Mouse (Mus musculus): Measurements from ENCODE around the gene Btbd2. TPM values are rescaled to one million over a fixed set of nuclear protein-coding genes. Genes with fewer than 3 reads are reported as not detected.
"Not testable (repeated sequence)": the region's sequence is repeated elsewhere in the genome, so short reads cannot be mapped to it uniquely, and the experiment has no call there.

Gene Btbd2
- total RNA-seq, 1 experiment from 2014 or later: 13.6 TPM

DNA sequence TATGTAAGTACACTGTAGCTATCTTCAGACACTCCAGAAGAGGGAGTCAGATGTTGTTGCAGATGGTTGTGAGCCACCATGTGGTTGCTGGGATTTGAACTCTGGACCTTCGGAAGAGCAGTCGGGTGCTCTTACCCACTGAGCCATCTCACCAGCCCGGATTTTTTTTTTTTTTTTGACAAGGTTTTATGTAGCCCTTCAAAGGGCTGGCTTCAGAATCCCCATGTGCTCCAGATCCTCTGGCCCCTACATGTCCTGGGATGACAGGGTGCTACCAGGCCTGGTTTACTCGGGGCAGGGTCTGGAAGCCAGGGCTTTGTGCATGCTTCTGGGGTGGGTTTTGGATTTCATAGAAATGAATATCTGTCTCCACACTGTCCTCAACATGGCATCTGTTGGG is 51.1 kb downstream of the Btbd2 start, which contains the start of gene Gm49322:
TSS of gene Gm49322 (plus strand) at position 301 of the 400 bp plus-strand sequence.
- ATAC-seq (replicated peaks in 1 of 2; ENCODE audit: insufficient read depth in 1 of 2, low FRiP score in 2 of 2, low TSS enrichment in 1 of 2, low read depth in 1 of 2, poor library complexity in 2 of 2, severe bottlenecking in 2 of 2): not testable (repeated sequence)

GRCm38 (mm10) chr10:80604988-80605387 is 51.9 kb downstream of the Btbd2 start:
- ATAC-seq (replicated peaks in 1 of 2; ENCODE audit: insufficient read depth in 1 of 2, low FRiP score in 2 of 2, low TSS enrichment in 1 of 2, low read depth in 1 of 2, poor library complexity in 2 of 2, severe bottlenecking in 2 of 2): no peak

GRCm38 (mm10) chr10:80604001-80604509 is 52.8 kb downstream of the Btbd2 start:
- no peak for ATAC-seq (replicated peaks in 1 of 2; ENCODE audit: insufficient read depth in 1 of 2, low FRiP score in 2 of 2, low TSS enrichment in 1 of 2, low read depth in 1 of 2, poor library complexity in 2 of 2, severe bottlenecking in 2 of 2)

DNA sequence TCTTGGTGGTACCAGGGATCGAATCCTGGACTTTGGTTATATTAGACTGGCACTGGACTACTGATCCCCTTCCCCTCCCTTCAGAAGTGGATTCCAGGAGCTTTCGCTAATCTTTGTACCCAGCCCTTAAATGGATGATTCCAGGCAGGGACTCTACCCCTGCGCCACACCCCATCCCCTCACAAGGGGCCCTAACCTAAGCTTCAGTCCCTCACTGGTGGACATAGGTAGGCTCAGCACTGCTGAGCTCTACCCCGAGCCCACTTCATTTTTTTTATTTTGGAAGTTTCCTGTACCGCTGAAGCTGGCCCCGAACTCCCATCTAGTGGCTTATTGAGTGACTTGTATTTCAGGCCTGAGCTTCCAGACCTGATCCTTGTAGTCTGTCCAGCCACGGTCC is 53.5 kb downstream of the Btbd2 start:
- ATAC-seq (replicated peaks in 1 of 2; ENCODE audit: insufficient read depth in 1 of 2, low FRiP score in 2 of 2, low TSS enrichment in 1 of 2, low read depth in 1 of 2, poor library complexity in 2 of 2, severe bottlenecking in 2 of 2): no peak

DNA sequence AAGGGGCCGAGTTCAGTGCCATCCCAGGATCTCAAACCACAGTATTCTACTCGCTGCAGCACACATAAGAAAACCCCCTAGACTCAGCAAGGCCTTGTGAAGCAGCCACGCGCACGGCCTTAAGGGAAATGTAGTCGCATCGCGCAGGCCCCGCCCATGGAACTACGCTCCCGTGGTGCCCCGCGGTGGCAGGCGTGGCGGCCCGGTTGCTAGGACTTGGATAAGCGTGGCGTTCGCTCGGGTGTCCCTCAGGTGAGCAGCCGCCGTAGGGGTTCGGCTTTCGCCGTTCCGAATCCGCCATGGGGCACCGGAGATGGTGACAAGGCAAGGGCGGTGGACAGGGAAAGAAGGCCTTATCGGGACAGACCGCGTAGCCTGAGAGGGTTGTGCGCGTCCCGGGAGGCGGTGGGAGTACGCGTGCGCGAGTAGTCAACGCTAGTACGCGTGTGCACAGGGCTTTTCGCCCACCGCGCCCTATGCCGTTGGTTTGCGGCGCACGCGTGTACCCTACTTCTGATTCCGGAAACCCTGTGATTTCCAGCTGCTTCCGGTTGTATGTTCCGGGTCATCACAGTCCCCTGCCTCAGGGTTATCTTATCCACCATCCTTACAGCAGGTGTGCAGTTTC is 54.1 kb downstream of the Btbd2 start, which contains the start of the genes Scamp4 and Adat3:
TSS of gene Scamp4 (plus strand) at position 175 of the 628 bp plus-strand sequence.
TSS of gene Adat3 (plus strand) at position 183 of the 628 bp plus-strand sequence.
- peak; percentile 90 to 91 for ATAC-seq (replicated peaks in 1 of 2; ENCODE audit: insufficient read depth in 1 of 2, low FRiP score in 2 of 2, low TSS enrichment in 1 of 2, low read depth in 1 of 2, poor library complexity in 2 of 2, severe bottlenecking in 2 of 2)

DNA sequence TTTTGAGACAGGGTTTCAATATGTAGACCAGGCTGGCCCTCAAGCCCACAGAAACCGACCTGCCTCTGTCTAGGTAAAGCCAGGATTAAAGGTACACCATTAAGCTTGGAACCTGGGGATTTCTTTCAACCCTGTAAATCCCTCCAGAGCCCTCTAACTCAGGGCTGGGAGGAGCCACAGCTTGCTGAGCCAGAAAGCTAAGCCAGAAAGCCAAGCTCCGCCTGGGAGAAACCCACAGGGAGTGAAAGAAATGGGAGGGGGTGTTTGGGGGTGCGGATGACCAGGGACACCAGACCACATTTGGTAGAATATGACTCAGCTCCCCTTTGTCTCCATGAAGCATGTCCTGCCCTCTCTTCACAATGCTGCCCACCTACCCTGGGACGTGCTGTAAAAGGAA is 60.6 kb downstream of the Btbd2 start:
- no peak for ATAC-seq (replicated peaks in 1 of 2; ENCODE audit: insufficient read depth in 1 of 2, low FRiP score in 2 of 2, low TSS enrichment in 1 of 2, low read depth in 1 of 2, poor library complexity in 2 of 2, severe bottlenecking in 2 of 2)

Other genes starting within 250 kb of the Btbd2 start
- gene Tcf3, start 223.4 kb downstream of the Btbd2 start, total RNA-seq (2017): 52.6 and 54.4 TPM in 2 replicates
- gene Onecut3, start 162.2 kb downstream of the Btbd2 start, total RNA-seq (2017): not detected in 2 replicates
- not detected in 2 replicates for gene Atp8b3, start 117.9 kb downstream of the Btbd2 start, total RNA-seq (2017)
- gene Rexo1, start 95.5 kb downstream of the Btbd2 start, total RNA-seq (2017): 13.9 and 19.2 TPM in 2 replicates
- gene Klf16, start 79.8 kb downstream of the Btbd2 start, total RNA-seq (2017): 5.3 and 9.9 TPM in 2 replicates
- 16.3 and 20.9 TPM in 2 replicates for gene Abhd17a, start 66.7 kb downstream of the Btbd2 start, total RNA-seq (2017)
- 7.4 and 9.6 TPM in 2 replicates for gene Scamp4, start 54.2 kb downstream of the Btbd2 start, total RNA-seq (2017)
- gene Adat3, start 54.2 kb downstream of the Btbd2 start, total RNA-seq (2017): 0.94 TPM in 1 of 2 replicates, not detected in the other
- gene Gm49322, start 51.0 kb downstream of the Btbd2 start, total RNA-seq (2017): 0.31 and 0.60 TPM in 2 replicates
- 184 and 239 TPM in 2 replicates for gene Csnk1g2, start 34.2 kb downstream of the Btbd2 start, total RNA-seq (2017)
- 52.4 and 75.9 TPM in 2 replicates for gene Mknk2, start 21.0 kb upstream of the Btbd2 start, total RNA-seq (2017)
- gene Mob3a, start 44.9 kb upstream of the Btbd2 start, total RNA-seq (2017): 81.1 and 92.3 TPM in 2 replicates
- 9.5 and 10.4 TPM in 2 replicates for gene Izumo4, start 45.1 kb upstream of the Btbd2 start, total RNA-seq (2017)
- gene Ap3d1, start 85.2 kb upstream of the Btbd2 start, total RNA-seq (2017): 37.7 and 45.2 TPM in 2 replicates
- gene Dot1l, start 98.1 kb upstream of the Btbd2 start, total RNA-seq (2017): 12.0 and 13.0 TPM in 2 replicates
- 12.9 and 24.7 TPM in 2 replicates for gene Sf3a2, start 141.1 kb upstream of the Btbd2 start, total RNA-seq (2017)
- 35.8 and 45.6 TPM in 2 replicates for gene Plekhj1, start 141.6 kb upstream of the Btbd2 start, total RNA-seq (2017)
- 0.15 TPM in 1 of 2 replicates, not detected in the other for gene Amh, start 148.2 kb upstream of the Btbd2 start, total RNA-seq (2017)
- gene Jsrp1, start 156.4 kb upstream of the Btbd2 start, total RNA-seq (2017): 0.50 and 0.94 TPM in 2 replicates
- 154 and 289 TPM in 2 replicates for gene Oaz1, start 169.6 kb upstream of the Btbd2 start, total RNA-seq (2017)
- gene Lingo3, start 187.0 kb upstream of the Btbd2 start, total RNA-seq (2017): 0.30 TPM in 1 of 2 replicates, not detected in the other
- gene Lsm7, start 198.1 kb upstream of the Btbd2 start, total RNA-seq (2017): 202 and 278 TPM in 2 replicates
- gene Sppl2b, start 198.2 kb upstream of the Btbd2 start, total RNA-seq (2017): 14.1 and 30.1 TPM in 2 replicates
- gene Tmprss9, start 214.8 kb upstream of the Btbd2 start, total RNA-seq (2017): not detected in 2 replicates
- 22.3 and 48.7 TPM in 2 replicates for gene Timm13, start 243.9 kb upstream of the Btbd2 start, total RNA-seq (2017)